Mouse (Mus musculus) adrenal gland, adult 2 months (tissue): Measurements from ENCODE around the gene Srpk2. TPM values are rescaled to one million over a fixed set of nuclear protein-coding genes. Genes with fewer than 3 reads are reported as not detected.
"Not testable (repeated sequence)": the region's sequence is repeated elsewhere in the genome, so short reads cannot be mapped to it uniquely, and the experiment has no call there.

Experiments
- DNase-seq: peaks from one replicate; pipeline ENCODE4 v3.0.0; 2021
- long read RNA-seq: library from polyadenylated mRNA; stranded (forward); transcript quantifications from one replicate; pipeline ENCODE4 v2.0.0, GENCODE M21; 2021
- polyA plus RNA-seq: library from polyadenylated mRNA; depleted of rRNA; stranded (reverse); fragments of >200 nt; gene quantifications from 2 replicates; pipeline ENCODE4 v1.2.3, GENCODE M21; 2012; rRNA removed
- total RNA-seq, 2 experiments: library from RNA; stranded (reverse); gene quantifications; 2 replicates each; pipeline ENCODE4 v1.2.3; 2021

Srpk2 gene
- total RNA-seq: 10 to 100 TPM; 51.5 to 54.2 TPM
- polyA plus RNA-seq: 1.8 and 2.3 TPM in 2 replicates
- long read RNA-seq, full-length matches to known transcripts: 4 of 21 reads
- long read RNA-seq, partial matches to known transcripts: 4 of 21 reads
- long read RNA-seq, other reads (novel, unspliced or antisense): 13 of 21 reads

- no peak for DNase-seq
Observed at GRCm38 (mm10) chr5:23684517-23684916, at the start of gene Srpk2. Gene Srpk2, minus strand, starts transcription at chr5:23684617.

GRCm38 (mm10) chr5:23721956-23722355 is 37.5 kb upstream of the Srpk2 start:
- no peak for DNase-seq

DNA sequence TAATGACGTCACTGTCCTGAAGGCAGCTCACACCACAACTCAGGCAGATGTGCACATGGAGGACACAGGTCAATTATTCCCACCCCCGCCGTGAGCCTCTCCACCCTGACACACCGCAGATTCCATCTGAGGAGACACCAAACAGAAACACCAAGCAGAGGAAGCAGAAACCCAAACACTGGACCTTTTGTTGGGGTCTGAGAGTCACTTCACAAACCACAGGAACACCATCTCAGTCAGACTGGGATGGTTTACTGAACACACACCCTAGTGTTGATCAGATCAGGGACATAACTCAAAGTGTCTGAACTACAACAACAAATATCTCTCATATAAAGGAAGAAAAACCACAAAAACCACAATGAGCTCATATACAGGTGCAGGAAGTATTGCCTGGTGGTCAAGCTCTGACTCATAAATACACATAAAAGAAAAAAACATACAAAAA is 34.5 kb upstream of the Srpk2 start:
- no peak for DNase-seq

- no peak for DNase-seq
Observed at GRCm38 (mm10) chr5:23718182-23718534, 33.7 kb upstream of the Srpk2 start.

DNA sequence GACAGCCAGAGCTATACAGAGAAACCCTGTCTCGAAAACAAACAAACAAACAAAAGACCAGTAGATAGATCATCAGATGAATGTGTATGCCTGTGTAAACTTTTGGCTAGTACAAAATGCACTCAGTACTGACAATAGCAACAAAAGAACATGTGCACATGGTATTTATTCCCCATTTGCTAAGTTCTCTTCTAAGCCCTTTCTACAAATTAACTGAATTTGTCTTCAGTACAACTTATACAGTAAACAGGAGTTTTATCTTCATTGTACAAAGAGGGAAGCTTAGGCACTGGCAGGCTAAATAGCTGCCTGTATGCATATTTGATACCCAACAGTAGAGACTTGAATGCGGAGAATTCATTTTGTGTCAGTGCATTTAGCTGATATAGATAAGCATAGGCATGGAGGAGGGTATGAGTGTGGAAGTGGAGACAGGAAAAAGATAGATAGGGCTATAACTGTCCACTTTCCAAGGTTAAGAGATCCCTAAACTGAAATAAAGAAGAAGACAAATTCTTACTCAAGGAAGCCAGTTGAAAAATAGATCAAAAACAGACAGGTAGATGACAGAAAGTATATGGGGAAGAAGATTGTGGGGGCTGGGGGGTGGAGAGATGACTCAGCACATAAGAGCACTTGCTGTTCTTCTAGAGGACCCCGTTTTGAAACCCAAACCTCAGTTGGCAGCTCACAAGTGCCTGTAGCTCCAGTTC is 33.2 kb upstream of the Srpk2 start:
- DNase-seq: no peak

DNA sequence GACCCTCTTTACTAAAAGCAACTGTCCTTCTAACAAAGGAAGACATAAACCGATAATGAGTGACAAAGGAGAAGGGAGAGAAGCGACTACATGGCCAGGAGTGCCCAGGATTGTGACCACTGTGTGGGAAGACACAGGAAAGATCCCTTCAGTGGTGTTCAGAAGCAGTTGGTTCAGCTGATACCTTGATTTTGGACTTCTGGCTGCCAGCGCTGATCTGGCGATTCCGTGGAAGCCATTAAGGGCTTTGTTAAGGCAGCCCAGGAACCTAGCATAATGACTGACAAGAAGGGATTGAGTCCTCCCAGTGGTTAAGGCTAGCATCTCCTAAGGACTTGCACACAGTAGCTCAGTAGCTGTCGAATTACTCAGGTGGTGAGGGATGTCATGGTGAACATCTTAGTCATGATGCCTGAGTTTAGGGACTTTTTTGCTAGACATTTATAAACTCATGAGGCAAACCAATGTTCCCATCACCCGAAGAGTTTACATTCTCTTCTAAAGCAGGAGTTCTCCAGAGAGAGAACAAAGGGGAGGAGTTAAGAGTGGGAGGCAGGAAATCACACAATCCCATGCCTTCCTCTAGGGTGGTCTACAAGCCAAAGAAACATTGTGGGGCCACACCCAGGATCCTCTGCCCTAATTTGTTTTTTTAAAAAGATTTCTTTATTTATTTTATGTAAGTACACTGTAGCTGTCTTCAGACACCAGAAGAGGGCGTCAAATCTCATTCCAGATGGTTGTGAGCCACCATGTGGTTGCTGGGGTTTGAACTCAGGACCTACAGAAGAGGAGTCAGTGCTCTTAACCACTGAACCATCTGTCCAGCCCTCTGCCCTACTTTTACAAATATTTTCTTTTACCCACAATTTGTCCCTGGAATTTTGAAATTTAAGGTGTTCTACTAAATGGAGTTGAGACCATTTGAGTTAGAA is 29.3 kb upstream of the Srpk2 start:
- no peak for DNase-seq

DNA sequence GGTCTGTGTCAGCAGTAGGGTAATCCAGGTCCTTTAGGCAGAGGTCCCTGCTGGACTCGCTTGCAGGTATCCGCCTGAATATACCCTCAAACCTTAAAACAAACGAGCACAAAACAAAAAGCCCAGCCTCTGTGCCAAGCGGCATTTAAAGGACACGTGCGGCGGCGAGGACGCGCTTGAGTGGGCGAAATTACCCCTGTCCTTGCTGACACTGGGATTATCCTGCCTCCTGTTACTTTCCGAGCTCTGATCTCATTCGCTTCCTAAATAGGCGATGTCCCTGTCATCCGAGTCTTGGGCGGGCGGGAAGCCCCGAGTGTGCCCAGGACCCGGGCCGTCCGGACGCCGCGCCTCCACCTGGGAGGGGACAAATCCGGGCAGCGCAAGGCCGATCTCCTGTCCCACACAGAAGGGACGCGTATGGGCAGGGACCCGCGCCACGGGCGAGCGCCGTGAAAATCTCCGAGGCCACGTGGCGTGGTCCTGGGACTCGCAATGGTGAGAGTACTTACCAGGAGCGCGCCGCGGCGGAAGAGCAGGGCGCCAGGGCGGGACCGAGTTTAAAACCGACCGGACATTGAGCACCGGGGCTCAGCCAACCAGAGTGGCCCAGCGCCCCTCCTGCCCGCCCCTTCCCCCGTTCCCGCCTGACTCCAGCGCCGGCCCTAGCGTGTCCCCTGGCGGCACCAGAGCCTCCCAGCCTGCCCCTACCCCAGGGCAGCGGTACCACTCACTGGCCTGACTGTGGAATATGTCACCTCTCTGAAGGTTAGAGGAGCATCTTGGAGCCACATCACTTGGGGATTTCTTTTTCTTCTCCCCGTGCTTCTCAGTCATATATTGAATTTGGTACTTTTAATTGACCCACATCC is 27.9 kb upstream of the Srpk2 start:
- peak; percentile 92 for DNase-seq

DNA sequence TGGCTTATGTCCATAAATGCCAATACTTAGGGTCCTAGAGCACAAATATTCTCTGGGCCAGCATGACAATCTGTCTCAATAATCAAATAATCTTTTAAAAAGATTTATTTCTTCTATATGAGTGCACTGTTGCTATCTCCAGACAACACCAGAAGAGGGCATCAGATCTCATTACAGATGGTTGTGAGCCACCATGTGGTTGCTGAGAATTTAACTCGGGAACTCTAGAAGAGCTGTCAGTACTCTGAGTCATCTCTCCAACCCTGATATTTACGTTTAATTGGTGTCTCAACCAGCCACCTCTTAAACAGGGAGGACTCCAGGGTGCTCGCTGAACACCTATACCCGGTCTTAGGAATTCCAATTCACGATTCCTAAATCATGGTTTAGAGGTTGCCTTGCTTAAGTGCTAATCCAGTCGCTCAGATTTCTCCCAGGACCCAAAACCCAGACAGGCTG is 27.3 kb upstream of the Srpk2 start:
- DNase-seq: peak; percentile 48

DNA sequence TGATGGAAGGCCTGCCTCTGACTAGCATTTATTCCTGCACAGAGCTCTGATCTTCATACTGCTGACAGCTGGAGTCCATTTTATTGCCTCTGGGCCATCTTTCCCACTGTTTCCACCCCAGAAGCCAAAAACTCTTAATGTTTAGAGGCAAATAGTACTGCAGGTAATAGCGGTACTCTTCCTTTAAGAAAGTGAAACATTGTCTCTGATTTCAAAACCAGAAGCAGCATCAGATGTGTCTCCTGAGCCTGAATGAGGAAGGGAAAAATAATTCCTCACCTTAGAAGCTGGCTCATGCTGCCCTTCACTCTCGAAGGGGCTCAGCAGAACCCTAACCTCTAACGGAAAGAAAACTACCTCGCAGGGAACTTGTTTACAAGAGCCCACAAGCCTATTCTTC is 26.8 kb upstream of the Srpk2 start:
- no peak for DNase-seq

DNA sequence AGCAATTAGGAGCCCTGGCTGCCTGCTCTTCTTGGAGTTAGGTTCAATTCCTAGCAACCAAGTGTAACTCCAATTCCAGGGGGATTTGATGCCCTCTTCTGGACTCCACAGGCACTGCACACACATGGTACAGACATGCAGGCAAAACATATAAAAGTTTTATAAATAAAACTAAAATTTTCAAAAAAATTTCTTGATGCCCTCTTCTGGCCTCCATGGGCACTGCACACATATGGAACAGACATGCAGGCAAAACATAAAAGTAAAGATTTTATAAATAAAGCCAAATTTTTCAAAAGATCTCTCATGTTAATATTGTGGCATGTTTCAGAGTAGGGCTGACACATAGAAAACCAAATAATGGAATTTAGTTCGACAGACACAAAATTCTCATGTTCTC is 25.2 kb upstream of the Srpk2 start:
- DNase-seq: no peak

DNA sequence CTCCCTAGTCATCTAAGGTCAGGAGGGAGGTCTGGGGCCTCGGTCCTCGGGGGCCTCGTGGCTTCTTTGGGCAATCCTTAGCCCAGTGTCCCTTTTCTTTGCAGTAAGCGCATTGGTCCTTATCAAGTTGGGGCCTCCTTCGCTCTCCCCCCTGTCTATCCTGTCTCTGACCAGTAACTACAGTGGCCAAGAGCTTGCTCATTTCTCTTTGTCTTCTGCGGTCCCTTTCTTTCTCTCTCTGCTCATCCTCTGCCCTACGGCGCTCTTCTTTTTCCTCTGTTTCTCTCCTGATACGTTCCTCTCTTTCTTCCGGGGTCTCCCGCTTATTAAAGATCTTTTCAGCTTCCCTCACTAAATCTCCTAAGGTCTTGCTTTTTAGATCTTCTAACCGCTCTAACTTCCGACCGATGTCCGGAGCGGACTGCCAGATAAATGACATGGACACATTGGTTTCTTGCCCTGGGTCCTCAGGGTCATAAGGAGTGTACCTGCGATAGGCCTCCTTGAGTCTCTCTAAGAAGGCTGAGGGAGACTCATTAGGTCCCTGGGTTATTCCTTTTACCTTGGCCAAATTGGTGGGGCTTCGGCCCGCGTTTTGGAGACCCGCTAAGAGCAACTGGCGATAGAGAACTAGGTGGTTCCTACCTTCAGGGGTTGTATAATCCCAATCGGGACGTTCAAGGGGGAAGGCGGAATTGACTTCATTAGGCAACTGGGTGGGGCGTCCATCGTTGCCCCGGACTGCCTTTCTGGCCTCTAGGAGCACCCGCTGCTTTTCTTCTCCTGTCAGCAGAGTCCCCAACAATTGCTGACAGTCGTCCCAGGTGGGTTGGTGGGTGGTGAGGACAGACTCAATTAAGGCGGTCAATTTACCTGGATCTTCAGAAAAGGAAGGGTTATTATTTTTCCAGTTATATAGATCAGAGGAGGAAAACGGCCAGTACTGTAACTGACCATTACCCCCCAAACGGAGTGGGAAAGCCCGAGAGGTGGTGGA is 22.5 kb upstream of the Srpk2 start:
- DNase-seq: not testable (repeated sequence)

GRCm38 (mm10) chr5:23697457-23697856 is 13.0 kb upstream of the Srpk2 start:
- no peak for DNase-seq

DNA sequence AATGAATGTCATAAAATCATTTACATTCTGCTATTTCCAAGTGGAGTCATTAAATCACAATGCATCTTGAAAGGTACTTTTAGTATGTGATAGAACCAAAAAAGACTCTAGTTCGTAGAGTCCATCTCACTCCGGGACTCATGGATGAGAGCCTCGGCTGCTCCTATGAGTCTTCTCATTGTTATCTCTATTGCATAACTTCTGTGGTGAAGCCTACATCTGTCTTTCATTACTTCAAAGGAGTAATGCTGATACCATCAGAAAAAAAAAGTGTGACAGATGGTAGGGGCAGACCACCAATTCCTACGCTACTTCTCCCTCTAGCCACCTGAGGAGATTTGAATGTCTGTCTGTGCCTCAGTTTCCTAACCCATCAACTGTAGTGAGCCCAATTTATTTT is 986 bp downstream of the Srpk2 start:
- no peak for DNase-seq

DNA sequence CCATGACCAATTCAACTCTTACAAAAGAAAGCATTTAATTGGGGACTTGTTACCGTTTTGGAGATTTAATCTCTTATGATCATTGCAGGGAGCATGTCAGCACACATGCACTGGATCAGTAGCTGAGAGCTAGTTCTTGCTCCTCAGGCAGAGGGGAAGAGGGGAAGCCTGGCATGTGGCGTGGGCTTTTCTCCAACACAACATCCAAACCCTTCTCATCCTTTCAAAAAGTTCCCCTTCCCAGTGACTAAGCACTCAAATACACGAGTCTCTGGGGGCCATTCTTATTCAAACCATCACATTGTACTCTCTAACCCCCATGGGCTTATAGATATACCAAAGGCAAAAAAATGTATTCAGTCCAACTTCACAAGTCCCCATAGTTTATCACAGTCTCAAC is 5.4 kb downstream of the Srpk2 start:
- no peak for DNase-seq

DNA sequence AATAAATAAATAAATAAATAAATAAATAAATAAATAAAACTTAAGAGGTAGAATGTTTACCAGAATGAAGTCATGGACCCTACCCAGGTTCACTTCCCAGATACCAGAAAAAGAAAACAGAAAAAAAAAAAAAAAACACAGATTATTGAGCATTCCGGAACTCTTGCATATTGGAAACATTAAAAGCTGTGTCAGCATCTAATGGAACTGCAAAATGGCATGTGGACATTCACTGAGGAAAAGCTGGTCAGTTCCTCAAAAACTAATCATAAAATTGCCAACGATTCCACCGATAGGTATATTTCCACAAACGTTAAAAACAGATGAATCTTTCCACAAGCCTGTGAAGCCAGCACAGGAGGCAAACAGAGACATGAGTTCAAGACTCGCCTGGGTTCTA is 6.5 kb downstream of the Srpk2 start:
- no peak for DNase-seq

DNA sequence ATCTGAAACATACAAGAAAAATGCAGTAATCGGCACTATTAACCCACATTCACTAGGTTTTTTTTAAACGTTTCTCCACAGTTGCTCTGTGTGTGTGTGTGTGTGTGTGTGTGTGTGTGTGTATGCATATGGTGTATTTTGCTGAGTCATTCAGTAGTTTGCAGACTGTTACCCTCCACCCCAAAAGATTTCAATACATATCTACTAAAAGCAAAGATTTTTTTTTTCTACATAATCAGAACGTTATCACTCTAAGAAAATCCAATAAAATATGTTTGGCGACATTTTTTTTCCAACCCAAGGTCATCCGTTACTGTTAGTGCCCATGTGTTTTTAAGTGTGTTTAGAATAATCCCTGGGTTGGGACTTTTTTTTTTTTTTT is 7.4 kb downstream of the Srpk2 start:
- no peak for DNase-seq

GRCm38 (mm10) chr5:23676156-23677071 is 8.0 kb downstream of the Srpk2 start:
- no peak for DNase-seq

DNA sequence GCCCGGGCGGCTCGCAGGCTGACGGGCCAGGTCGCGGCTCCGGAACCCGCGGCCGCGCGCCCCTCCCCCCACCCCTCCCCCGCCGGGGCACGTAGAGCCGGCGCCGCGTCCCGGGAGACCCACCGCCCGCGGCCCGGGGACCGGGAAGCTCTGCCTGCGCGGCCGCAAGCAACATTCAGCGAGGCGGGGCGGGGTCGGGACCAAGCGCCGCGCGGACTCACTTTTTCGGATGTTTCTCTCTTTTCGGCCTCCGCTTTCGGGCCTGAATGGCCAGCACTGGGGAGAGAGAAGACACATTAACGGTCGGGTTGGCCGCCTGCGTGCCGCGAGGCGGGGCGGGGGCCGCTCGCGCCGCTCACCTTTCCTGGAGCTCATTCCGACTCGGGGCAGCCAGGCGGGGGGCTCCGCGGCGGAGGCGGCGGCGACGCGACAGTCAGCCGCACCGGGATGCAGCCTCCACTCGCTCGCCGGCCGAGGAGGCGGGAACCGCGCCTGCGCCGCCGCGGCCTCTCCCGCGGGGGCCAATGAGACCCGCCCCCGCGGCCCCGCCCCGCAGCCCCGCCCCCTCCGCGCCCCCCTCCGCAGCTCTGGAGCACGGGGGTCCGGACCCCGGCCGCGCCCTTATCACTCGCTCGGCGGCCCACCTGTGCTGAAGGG is 8.8 kb downstream of the Srpk2 start:
- peak; percentile 85 for DNase-seq
